Mouse (Mus musculus) adrenal gland, adult 18-20 months (tissue): ENCODE measurements around the gene Pnma5. TPM values are rescaled to one million over a fixed set of nuclear protein-coding genes. Genes with fewer than 3 reads are reported as not detected.

Source experiments
- DNase-seq, 2 experiments: peaks; one replicate each; pipeline ENCODE4 v3.0.0; 2021 to 2022; ENCODE audit warnings: low spot score in 2 of 2
- microRNA-seq, 2 experiments: library from miRNA; unstranded; fragments of <30 nt; microRNA quantifications; one replicate each; pipeline ENCODE4 v1.2.0; 2021; ENCODE audit warnings: borderline number of aligned reads in 2 of 2
- total RNA-seq, 2 experiments: library from RNA; stranded (reverse); gene quantifications; 1 replicate in 1 of 2; 2 replicates in 1 of 2; pipeline ENCODE4 v1.2.3; 2021

Pnma5 gene
- total RNA-seq, 2 experiments from 2014 or later = 0.16 to 0.17 TPM

- DNase-seq = peak; percentile 8 to 24
Observed at GRCm38 (mm10) chrX:72986841-72987519, 49.9 kb downstream of the Pnma5 start, which contains the start of gene Zfp185. Zfp185 (plus strand) TSS chrX:72987339.

- no peak for DNase-seq
Observed at GRCm38 (mm10) chrX:72985607-72986006, 51.3 kb downstream of the Pnma5 start.

Small RNA genes lying within 50 kb of the gene (microRNA-seq; reads per million reads assigned to microRNA genes)
- gene Mir2137 = 0 to 1.9 reads per million in 2 experiments

Other genes with a start within 250 kb of the Pnma5 start
- under 1 TPM in 1 of 2 experiments, not detected in 1; 0.10 TPM for gene Gabrq, start 211.9 kb downstream of the Pnma5 start, total RNA-seq
- 10 to 100 TPM; 44.5 to 45.3 TPM for gene Cetn2, start 118.7 kb downstream of the Pnma5 start, total RNA-seq
- 10 to 100 TPM; 33.8 to 60.0 TPM for gene Nsdhl, start 118.5 kb downstream of the Pnma5 start, total RNA-seq
- 1 to 10 TPM; 2.5 to 2.9 TPM for gene Zfp185, start 49.8 kb downstream of the Pnma5 start, total RNA-seq
- gene Pnma3, start 27.7 kb upstream of the Pnma5 start, total RNA-seq = under 1 TPM; 0.19 to 0.20 TPM
- not detected for gene Xlr4a, start 45.4 kb upstream of the Pnma5 start, total RNA-seq
- gene Xlr3a, start 60.0 kb upstream of the Pnma5 start, total RNA-seq = 1 to 10 TPM in 1 of 2 experiments, under 1 TPM in 1; 0.76 to 1.6 TPM
- not detected for gene Gm14685, start 79.9 kb upstream of the Pnma5 start, total RNA-seq
- not detected for gene Xlr5b, start 111.7 kb upstream of the Pnma5 start, total RNA-seq
- gene DXBay18, start 112.3 kb upstream of the Pnma5 start, total RNA-seq = not detected
- not detected for gene Spin2d, start 139.9 kb upstream of the Pnma5 start, total RNA-seq
- gene Xlr3b, start 155.1 kb upstream of the Pnma5 start, total RNA-seq = 10 to 100 TPM in 1 of 2 experiments, 1 to 10 TPM in 1; 5.5 to 15.4 TPM
- 1 to 10 TPM; 1.3 to 2.0 TPM for gene Xlr4b, start 177.2 kb upstream of the Pnma5 start, total RNA-seq
- 1 to 10 TPM; 6.7 to 9.8 TPM for gene F8a, start 191.2 kb upstream of the Pnma5 start, total RNA-seq
- 1 to 10 TPM in 1 of 2 experiments, under 1 TPM in 1; 0.23 to 1.8 TPM for gene Xlr4c, start 206.0 kb upstream of the Pnma5 start, total RNA-seq
- gene Xlr3c, start 228.3 kb upstream of the Pnma5 start, total RNA-seq = not detected